Mouse (Mus musculus) forebrain, embryonic 12.5 days (tissue): ENCODE data around the gene Tnk2. TPM values are rescaled to one million over a fixed set of nuclear protein-coding genes. Genes with fewer than 3 reads are reported as not detected.

Source experiments
- ATAC-seq: fragments of 200-750 bp; cut with Nextera tagmentation; 2 replicates; pipeline ENCODE4 v1.8.0; 2017; ENCODE audit warnings: moderate TSS enrichment; ENCODE audit not compliant: low FRiP score
- H3K27ac ChIP-seq: fragments of 300-500 bp; sonication (generic); 2 replicates; pipeline ENCODE4 v1.5.1; 2016; ENCODE audit warnings: mild to moderate bottlenecking
- H3K27me3 ChIP-seq: fragments of 300-500 bp; sonication (generic); 2 replicates; pipeline ENCODE4 v1.6.1; 2016; ENCODE audit warnings: mild to moderate bottlenecking
- H3K36me3 ChIP-seq: fragments of 300-500 bp; sonication (generic); replicated peaks from 2 replicates; pipeline ENCODE4 v1.6.1; 2016; ENCODE audit warnings: mild to moderate bottlenecking
- H3K4me1 ChIP-seq: fragments of 300-500 bp; sonication (generic); 2 replicates; pipeline ENCODE4 v1.6.1; 2016
- H3K4me2 ChIP-seq: fragments of 300-500 bp; sonication (generic); 2 replicates; pipeline ENCODE4 v1.6.1; 2016; ENCODE audit warnings: mild to moderate bottlenecking, moderate library complexity
- H3K4me3 ChIP-seq: fragments of 300-500 bp; sonication (generic); replicated peaks from 2 replicates; pipeline ENCODE4 v1.5.1; 2016; ENCODE audit warnings: mild to moderate bottlenecking
- H3K9ac ChIP-seq: fragments of 300-500 bp; sonication (generic); 2 replicates; pipeline ENCODE4 v1.6.1; 2016; ENCODE audit warnings: mild to moderate bottlenecking
- H3K9me3 ChIP-seq: fragments of 300-500 bp; sonication (generic); 2 replicates; pipeline ENCODE4 v1.6.1; 2016
- WGBS: fragments of 180-500 bp; shearing (Covaris S2); methylation state at CpG from one replicate; pipeline ENCODE4 v1.1.7; 2016; 5-methylcytosine and 5-hydroxymethylcytosine counted together
- polyA plus RNA-seq: library from polyadenylated mRNA; unstranded; fragments of >200 nt; fragmentation: Nextera tagmentation; extraction: Ambion mirVana; gene quantifications from 2 replicates; pipeline ENCODE4 v1.2.1, GENCODE M21; 2016

The Tnk2 gene
- polyA plus RNA-seq, 1 experiment from 2014 or later, result 14.2 TPM

DNA sequence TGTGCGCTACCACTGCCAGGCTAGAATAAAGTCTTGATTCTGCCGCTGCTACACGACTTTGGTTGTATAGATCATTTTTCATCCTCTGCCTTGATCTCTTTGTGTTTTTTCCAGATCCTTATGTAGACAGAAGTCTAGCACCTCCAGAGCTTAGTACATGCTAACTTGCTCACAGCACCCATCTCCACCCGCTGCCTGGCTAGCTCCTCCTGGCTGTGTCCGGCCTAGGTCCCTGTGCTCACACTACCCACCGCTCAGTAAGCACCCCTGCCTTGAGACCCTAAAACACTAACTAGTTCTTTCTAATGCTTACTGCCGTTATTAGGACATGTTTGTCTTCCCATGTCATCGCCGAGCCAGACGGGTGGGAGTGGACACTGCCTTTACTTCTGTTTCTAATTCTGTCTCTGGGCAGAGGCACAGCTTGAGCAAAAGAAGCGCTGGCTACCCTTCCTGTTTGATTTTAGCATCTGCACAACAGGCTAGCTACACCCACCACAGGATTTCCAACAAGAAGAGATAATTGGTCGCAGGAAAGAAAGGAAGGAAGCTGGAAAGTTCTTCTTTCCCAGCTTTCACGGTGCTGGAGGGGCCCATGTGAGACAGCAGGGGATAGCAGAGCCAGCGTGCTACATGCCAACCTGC, 66.9 kb downstream of the Tnk2 start:
- no peak overlapping the region for H3K4me3 ChIP-seq
- H3K27me3 ChIP-seq, result no peaks in the 10 kb centered on the region
- no peak overlapping the region for H3K9ac ChIP-seq
- WGBS, result 83% methylated on average over 14 of the region's 14 CpGs
- no peak overlapping the region for H3K4me2 ChIP-seq
- ATAC-seq, result no peak
- H3K36me3 ChIP-seq, result no peaks in the 10 kb centered on the region
- no peaks in the 10 kb centered on the region for H3K9me3 ChIP-seq
- H3K4me1 ChIP-seq, result peaks cover 4% of the 10 kb centered on the region; the same call in 1 of the 2 replicates
- H3K27ac ChIP-seq, result no peak overlapping the region

DNA sequence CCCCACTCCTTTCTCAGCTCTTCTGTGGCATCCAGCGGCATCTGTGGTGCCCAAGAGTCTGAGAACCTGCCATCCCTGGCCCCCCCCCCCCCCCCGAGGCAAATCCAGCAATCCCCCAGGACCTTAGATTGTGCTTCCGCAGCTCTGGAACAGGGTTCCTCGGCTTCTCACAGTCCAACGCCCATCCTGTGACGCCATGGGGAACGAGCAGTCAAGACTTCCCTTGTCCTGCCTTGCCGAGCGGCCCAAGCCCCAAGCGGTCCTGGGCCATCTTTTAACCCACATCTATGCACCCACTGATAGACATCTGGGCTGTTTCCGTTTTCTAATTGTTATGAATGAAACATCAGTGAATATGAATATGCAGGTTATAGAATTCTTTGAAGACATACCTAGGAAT, 68.5 kb downstream of the Tnk2 start:
- Histone ChIP-seq H3K4me2 (no peak overlapping the region), H3K4me1 (peaks cover 4% of the 10 kb centered on the region; the same call in 1 of the 2 replicates), H3K9ac (no peak overlapping the region), H3K27ac (no peak overlapping the region), H3K36me3 (no peaks in the 10 kb centered on the region), H3K27me3 (no peaks in the 10 kb centered on the region), H3K9me3 (no peaks in the 10 kb centered on the region), H3K4me3 (no peak overlapping the region)
- ATAC-seq, result no peak
- 87% methylated on average over 10 of the region's 11 CpGs for WGBS

DNA sequence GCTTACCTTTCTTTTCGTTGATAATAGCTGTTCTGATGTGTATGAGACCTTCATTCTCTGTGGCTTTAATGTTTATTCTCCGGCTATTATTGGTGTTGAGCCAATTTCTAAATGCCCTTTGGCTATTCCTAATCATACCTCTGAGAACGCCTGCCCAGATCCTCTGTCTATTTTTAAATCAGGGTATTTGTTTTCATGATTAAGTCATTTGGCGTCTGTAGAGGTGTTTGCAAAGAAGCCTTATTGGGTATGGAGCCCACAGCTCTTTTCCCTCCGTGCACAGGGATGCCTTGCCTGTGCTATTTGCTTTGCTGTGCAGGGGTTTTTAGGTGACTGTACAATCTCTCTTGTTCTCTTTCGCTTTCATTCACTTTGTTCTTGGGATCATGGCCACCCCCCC, 69.9 kb downstream of the Tnk2 start:
- Histone ChIP-seq H3K4me3 (no peak overlapping the region), H3K36me3 (no peaks in the 10 kb centered on the region), H3K9ac (no peak overlapping the region), H3K27me3 (no peaks in the 10 kb centered on the region), H3K4me2 (no peak overlapping the region), H3K9me3 (no peaks in the 10 kb centered on the region), H3K4me1 (peaks cover 4% of the 10 kb centered on the region; the same call in 1 of the 2 replicates), H3K27ac (no peak overlapping the region)
- WGBS, result 81% methylated on average over 6 of the region's 6 CpGs
- ATAC-seq, result no peak

DNA sequence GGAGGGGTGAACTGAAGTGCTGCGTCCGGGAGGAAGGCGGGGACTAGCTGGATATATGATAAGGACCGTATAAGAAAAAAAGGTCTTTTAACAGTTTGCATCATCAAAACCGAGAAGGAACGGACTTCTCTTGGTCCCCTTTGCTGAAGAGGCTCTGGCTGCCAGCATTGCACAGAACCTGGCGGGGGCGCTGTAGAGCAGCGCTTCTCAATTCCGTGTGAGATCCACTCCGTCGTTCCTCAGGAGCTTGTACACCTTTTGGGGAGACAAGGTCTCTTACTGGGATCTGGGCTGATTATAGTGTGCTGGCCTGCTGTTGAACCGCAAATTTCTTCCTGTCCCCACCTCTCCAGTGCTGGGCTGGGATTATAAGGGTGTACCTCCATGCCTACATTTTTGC, 71.7 kb downstream of the Tnk2 start:
- H3K27ac ChIP-seq, result no peak overlapping the region
- no peak for ATAC-seq
- H3K9me3 ChIP-seq, result no peaks in the 10 kb centered on the region
- no peak overlapping the region for H3K9ac ChIP-seq
- peaks cover 4% of the 10 kb centered on the region; the same call in 1 of the 2 replicates for H3K4me1 ChIP-seq
- no peaks in the 10 kb centered on the region for H3K36me3 ChIP-seq
- 29% methylated on average over 13 of the region's 13 CpGs for WGBS
- no peaks in the 10 kb centered on the region for H3K27me3 ChIP-seq
- no peak overlapping the region for H3K4me2 ChIP-seq
- no peak overlapping the region for H3K4me3 ChIP-seq

DNA sequence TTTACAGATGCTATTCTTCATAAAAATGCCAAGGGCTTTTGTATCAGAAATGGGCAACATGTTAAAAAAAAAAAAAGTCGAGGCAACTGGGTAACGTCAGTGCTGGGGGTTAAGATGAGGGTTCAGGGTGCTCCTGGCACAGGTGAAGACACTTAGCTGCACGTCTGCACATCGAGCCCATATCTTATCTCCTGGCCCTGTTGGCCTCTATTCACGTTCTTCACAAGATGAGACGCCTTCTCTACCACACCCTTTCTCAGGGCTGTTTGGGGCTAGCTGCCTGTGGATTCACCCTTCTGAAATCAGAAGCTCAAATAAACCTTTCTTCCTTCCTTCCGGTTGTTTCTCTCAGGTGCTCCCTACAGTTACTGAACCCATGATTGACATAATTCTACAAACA, 79.5 kb downstream of the Tnk2 start:
- ATAC-seq, result no peak
- Histone ChIP-seq H3K4me2 (no peak overlapping the region), H3K9me3 (no peaks in the 10 kb centered on the region), H3K27ac (no peak overlapping the region), H3K27me3 (no peaks in the 10 kb centered on the region), H3K4me3 (no peak overlapping the region), H3K9ac (no peak overlapping the region), H3K4me1 (no peaks in the 10 kb centered on the region), H3K36me3 (no peaks in the 10 kb centered on the region)
- WGBS, result 87% methylated on average over 7 of the region's 7 CpGs

DNA sequence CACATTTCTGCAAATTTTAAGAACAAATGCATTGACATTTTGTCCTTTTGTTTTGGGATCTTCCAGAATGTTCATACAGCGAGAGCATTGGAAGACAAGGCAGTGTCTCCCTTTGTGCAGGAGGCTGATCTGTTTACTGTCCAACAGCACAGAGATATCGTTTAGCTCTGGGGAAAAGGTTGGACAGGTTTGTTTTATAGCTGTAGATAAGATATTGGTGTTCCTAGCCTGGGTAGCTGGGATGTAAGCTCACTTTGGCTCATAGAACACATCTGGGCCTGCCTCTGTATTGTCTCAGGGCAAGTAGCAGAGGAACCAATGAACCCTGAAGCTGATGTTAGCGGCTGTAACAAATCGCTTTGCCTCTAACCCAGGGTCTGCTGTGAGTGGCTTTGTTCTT, 80.1 kb downstream of the Tnk2 start:
- H3K9me3 ChIP-seq, result no peaks in the 10 kb centered on the region
- WGBS, result 88% methylated on average over 4 of the region's 4 CpGs
- no peak for ATAC-seq

DNA sequence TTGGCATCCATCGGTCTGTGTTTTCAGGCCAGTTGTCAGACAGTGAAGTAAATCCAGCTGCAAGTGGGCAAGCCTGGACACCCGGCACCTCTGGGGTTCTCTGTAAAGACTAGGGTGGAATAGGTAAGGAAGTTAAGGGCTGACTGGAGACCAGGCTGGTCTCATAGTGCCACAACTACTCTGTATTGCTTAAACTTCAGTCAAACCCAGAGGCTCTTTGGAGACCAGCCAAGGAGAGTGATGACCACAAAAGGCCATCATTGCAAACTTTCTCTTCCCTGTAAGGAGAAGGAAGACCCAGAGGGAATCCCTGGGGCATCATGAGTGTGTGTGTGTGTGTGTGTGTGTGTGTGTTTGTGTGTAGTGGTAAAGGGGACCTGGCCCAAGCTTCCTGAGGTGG, 80.6 kb downstream of the Tnk2 start:
- Histone ChIP-seq H3K27me3 (no peaks in the 10 kb centered on the region), H3K4me3 (no peak overlapping the region), H3K9me3 (no peaks in the 10 kb centered on the region), H3K27ac (no peak overlapping the region), H3K4me1 (no peaks in the 10 kb centered on the region), H3K4me2 (no peak overlapping the region), H3K36me3 (no peaks in the 10 kb centered on the region), H3K9ac (no peak overlapping the region)
- ATAC-seq, result no peak
- 88% methylated on average over 2 of the region's 2 CpGs for WGBS

More for the DNA sequence above, 80.1 kb downstream of the Tnk2 start:
- Histone ChIP-seq H3K4me1 (no peaks in the 10 kb centered on the region), H3K9ac (no peak overlapping the region), H3K4me2 (no peak overlapping the region), H3K27ac (no peak overlapping the region), H3K36me3 (no peaks in the 10 kb centered on the region), H3K4me3 (no peak overlapping the region), H3K27me3 (no peaks in the 10 kb centered on the region)

DNA sequence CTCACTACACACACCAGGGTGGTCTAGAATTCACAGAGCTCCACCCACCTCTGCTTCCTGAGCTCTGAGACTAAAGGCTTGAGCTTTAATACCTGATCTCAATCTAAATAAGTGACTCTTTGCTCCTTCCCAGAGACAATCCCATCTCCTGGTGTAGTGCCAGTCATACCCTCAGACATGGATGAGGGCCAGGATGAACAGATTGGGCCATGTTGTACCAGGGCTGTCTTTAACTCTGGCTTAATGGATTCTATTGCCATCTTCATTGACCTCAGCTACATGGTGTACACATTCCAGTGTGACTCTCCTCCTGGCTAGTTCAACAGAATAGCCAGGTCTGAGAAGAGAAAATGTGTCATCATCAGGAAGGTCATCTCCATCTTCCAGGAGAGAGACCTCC, 82.8 kb downstream of the Tnk2 start:
- H3K9me3 ChIP-seq, result no peaks in the 10 kb centered on the region
- H3K9ac ChIP-seq, result no peak overlapping the region
- no peak overlapping the region for H3K4me2 ChIP-seq
- no peaks in the 10 kb centered on the region for H3K36me3 ChIP-seq
- H3K4me3 ChIP-seq, result no peak overlapping the region
- H3K27me3 ChIP-seq, result no peaks in the 10 kb centered on the region
- no peak overlapping the region for H3K27ac ChIP-seq
- no peak for ATAC-seq
- H3K4me1 ChIP-seq, result no peaks in the 10 kb centered on the region

DNA sequence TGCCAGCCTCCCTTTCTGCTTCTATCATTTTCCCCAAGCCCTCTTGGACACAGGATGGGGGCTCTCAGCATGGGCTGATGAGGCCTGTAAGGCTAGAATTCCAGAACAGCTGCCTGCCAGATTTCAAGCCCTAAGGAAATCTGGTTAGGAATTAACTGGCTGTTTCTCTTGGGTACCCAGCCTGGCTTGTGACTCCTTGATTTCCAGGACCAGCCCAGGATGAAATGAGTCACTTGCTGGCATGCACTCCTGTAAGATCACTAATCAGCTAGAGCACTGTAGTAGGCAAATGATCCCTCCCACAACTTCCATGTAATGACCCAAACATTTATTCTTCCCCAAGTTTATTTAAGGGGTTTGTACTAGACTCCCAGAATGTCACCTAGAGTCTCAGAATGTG, 84.6 kb downstream of the Tnk2 start:
- Histone ChIP-seq H3K4me1 (no peaks in the 10 kb centered on the region), H3K27me3 (no peaks in the 10 kb centered on the region), H3K4me2 (no peak overlapping the region), H3K27ac (no peak overlapping the region), H3K9ac (no peak overlapping the region), H3K4me3 (no peak overlapping the region), H3K36me3 (no peaks in the 10 kb centered on the region), H3K9me3 (no peaks in the 10 kb centered on the region)
- ATAC-seq, result no peak

DNA sequence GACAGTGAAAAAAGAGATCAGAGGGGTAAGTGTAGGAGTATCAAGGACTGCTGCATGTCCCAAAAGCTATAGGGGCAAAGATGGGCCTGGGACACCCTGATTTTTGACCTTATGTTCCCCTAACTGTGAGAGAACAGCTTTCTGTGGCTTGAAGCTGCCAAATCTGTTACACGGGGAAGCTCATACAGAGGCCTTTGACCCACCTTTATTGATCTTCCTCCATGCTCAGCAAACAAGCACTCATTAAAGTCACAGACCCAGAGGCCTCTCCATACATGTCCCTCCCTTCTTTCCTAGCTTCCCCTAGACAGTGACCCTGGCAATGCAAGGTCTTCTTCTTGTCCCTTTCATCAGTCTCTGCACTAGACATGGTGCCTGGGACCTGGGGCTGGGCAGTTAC, 85.1 kb downstream of the Tnk2 start:
- Histone ChIP-seq H3K4me1 (no peaks in the 10 kb centered on the region), H3K9me3 (no peaks in the 10 kb centered on the region), H3K4me3 (no peak overlapping the region), H3K27me3 (no peaks in the 10 kb centered on the region), H3K27ac (no peak overlapping the region), H3K4me2 (no peak overlapping the region), H3K9ac (no peak overlapping the region), H3K36me3 (no peaks in the 10 kb centered on the region)
- 85% methylated on average over 1 of the region's 1 CpGs for WGBS
- no peak for ATAC-seq

Other genes with a start within 250 kb of the Tnk2 start
- gene Tm4sf19, start 243.4 kb upstream of the Tnk2 start, polyA plus RNA-seq, result not detected in 2 replicates
- 31.8 and 34.6 TPM in 2 replicates for gene Tctex1d2, start 224.2 kb upstream of the Tnk2 start, polyA plus RNA-seq
- 42.7 and 45.6 TPM in 2 replicates for gene Pcyt1a, start 213.0 kb upstream of the Tnk2 start, polyA plus RNA-seq
- 0.27 and 0.40 TPM in 2 replicates for gene Slc51a, start 156.0 kb upstream of the Tnk2 start, polyA plus RNA-seq
- not detected in 2 replicates for gene Zdhhc19, start 147.6 kb upstream of the Tnk2 start, polyA plus RNA-seq
- gene Tfrc, start 35.0 kb upstream of the Tnk2 start, polyA plus RNA-seq, result 59.2 and 65.4 TPM in 2 replicates
- 0.19 and 0.28 TPM in 2 replicates for gene Muc4, start 92.0 kb downstream of the Tnk2 start, polyA plus RNA-seq
- gene Muc20, start 153.6 kb downstream of the Tnk2 start, polyA plus RNA-seq, result not detected in 2 replicates
- not detected in 2 replicates for gene Smbd1, start 166.6 kb downstream of the Tnk2 start, polyA plus RNA-seq
- 122 and 125 TPM in 2 replicates for gene Fyttd1, start 233.6 kb downstream of the Tnk2 start, polyA plus RNA-seq
- gene Rubcn, start 233.9 kb downstream of the Tnk2 start, polyA plus RNA-seq, result 26.5 and 27.4 TPM in 2 replicates